ENCODE assay signal across 26 mouse cellular contexts in the genomic region with DNA sequence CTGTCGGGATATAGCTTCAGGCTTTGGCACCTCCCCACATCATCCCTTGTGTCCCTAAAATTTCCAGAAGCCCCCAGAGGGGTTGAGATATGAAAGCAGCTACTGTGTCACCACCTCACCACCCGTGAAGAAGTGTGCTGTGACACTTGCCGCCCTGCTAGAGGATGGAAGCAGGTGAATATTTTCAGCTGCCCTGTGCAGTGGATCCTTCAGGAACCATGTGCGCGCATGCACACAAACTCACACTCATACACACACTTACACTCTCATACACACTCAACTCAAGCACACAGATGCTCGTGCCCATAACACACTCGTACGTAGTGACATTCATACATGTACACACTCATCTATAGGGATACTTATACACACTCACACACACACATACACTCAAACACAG.
"Had no signal": no experiment of that assay in that cellular context is flagged by ENCODE, and none has a peak within 500 bp of the region (broad histone marks: within the 10 kb centered on the region; RNA-seq: fewer than 3 reads in every experiment).

No protein-coding gene starts in this region.

- H3K27me3 ChIP-seq: embryonic facial prominence, embryonic 12.5 days; embryonic facial prominence, embryonic 13.5 days; embryonic facial prominence, embryonic 15.5 days; forebrain, embryonic 12.5 days; forebrain, embryonic 13.5 days; forebrain, embryonic 15.5 days had no signal

- H3K4me2 ChIP-seq: embryonic facial prominence, embryonic 12.5 days; embryonic facial prominence, embryonic 13.5 days; embryonic facial prominence, embryonic 15.5 days; forebrain, embryonic 12.5 days; forebrain, embryonic 13.5 days; forebrain, embryonic 15.5 days had no signal

- H3K4me3 ChIP-seq: embryonic facial prominence, embryonic 10.5 days; embryonic facial prominence, embryonic 12.5 days; embryonic facial prominence, embryonic 13.5 days; embryonic facial prominence, embryonic 15.5 days; erythroblast, embryonic 14.5 days; forebrain, embryonic 10.5 days; forebrain, embryonic 12.5 days; forebrain, embryonic 13.5 days; forebrain, embryonic 15.5 days; gastrocnemius, adult 2 months; heart, embryonic 10.5 days had no signal

- H3K9ac ChIP-seq: embryonic facial prominence, embryonic 12.5 days; embryonic facial prominence, embryonic 13.5 days; embryonic facial prominence, embryonic 15.5 days; forebrain, embryonic 12.5 days; forebrain, embryonic 13.5 days; forebrain, embryonic 15.5 days; forebrain, postnatal 0 days had no signal

- H3K27ac ChIP-seq: embryonic facial prominence, embryonic 10.5 days; embryonic facial prominence, embryonic 12.5 days; embryonic facial prominence, embryonic 13.5 days; embryonic facial prominence, embryonic 15.5 days; forebrain, embryonic 10.5 days; forebrain, embryonic 12.5 days; forebrain, embryonic 13.5 days; forebrain, embryonic 15.5 days; gastrocnemius, adult 2 months; heart, embryonic 10.5 days had no signal

- ATAC-seq: forebrain, embryonic 13.5 days; forebrain, embryonic 14.5 days; forebrain, embryonic 15.5 days; forebrain, embryonic 16.5 days; forebrain, postnatal 0 days had no signal

- H3K9me3 ChIP-seq: embryonic facial prominence, embryonic 10.5 days; embryonic facial prominence, embryonic 12.5 days; embryonic facial prominence, embryonic 13.5 days; embryonic facial prominence, embryonic 15.5 days; forebrain, embryonic 10.5 days; forebrain, embryonic 12.5 days; forebrain, embryonic 13.5 days; forebrain, embryonic 15.5 days; heart, embryonic 10.5 days had no signal

- H3K36me3 ChIP-seq: embryonic facial prominence, embryonic 10.5 days; embryonic facial prominence, embryonic 12.5 days; embryonic facial prominence, embryonic 13.5 days; embryonic facial prominence, embryonic 15.5 days; forebrain, embryonic 10.5 days; forebrain, embryonic 12.5 days; forebrain, embryonic 15.5 days; heart, embryonic 10.5 days had no signal

- DNase-seq: cerebellum, adult 9-10 months; cerebellum, adult 9-11 months; cerebellum, postnatal 10 days; cerebellum, postnatal 14 days; cerebellum, postnatal 25 days; cerebellum, postnatal 36 days; embryo, embryonic 11 days; forebrain, postnatal 0 days; gastrocnemius, adult 2 months; gastrocnemius, postnatal 10 days; gastrocnemius, postnatal 14 days; gastrocnemius, postnatal 25 days; gastrocnemius, postnatal 36 days; heart, adult 18-20 months had no signal
